Mouse (Mus musculus): ENCODE measurements around the gene Gm13279.

The Gm13279 gene

GRCm38 (mm10) chr4:88799365-88799764 lies 2.2 kb downstream of the Gm13279 start, which contains the start of gene Gm13285:
Gene Gm13285, plus strand, starts transcription at chr4:88799665.
- WGBS, result 19% methylated on average over 6 of the region's 7 CpGs

- WGBS, result no CpG with 5 or more reads among the region's 29 CpGs
These were observed 5.8 kb downstream of the Gm13279 start, which contains the start of gene Gm13287 for GRCm38 (mm10) chr4:88802954-88803353. Gene Gm13287, plus strand, starts transcription at chr4:88803254.

DNA sequence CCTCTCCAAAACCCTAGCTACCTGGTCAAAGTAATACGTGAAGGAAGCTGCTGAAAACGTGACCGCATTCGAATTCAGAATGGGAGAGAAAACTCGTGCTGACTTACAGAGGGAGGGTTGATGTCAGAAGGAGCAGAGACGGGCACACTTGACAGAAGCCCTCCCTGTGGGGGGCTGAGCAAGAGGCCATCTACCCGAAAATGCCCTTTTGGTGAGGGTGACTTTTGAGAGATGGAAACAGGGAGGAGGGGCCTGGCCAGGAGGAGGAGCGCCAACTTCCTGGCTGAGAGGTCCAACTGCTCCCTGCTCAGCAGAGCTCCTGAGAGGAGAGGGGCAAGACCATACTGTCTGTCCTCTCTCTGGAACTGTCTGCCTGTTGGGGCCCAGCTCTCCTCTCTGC lies 8.0 kb downstream of the Gm13279 start, which contains the start of gene Gm13288:
Gene Gm13288 (plus strand): TSS at position 301 of the 400 bp plus-strand sequence.
- WGBS, result no CpG with 5 or more reads among the region's 8 CpGs

DNA sequence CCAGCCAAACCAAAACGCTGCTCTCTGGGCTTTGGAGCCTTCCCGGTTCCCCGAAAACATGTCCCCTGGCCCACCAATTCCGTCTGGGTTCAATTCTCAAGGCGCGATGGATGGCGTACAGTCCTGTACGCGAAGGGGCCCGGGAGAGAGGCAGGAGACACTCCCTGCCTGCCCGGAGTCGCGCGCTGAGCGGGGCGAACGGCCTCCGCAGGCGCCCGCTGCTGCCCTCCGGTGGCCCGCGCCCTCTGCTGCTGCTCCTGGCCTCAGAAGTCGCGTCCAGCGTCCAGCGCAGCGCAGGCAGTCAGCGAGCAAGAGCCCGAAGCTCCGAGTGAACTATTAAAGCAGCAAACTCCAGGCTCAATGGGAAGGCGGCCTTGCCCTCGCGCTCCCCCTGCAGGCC lies 8.6 kb downstream of the Gm13279 start:
- 0% methylated on average over 13 of the region's 34 CpGs for WGBS

DNA sequence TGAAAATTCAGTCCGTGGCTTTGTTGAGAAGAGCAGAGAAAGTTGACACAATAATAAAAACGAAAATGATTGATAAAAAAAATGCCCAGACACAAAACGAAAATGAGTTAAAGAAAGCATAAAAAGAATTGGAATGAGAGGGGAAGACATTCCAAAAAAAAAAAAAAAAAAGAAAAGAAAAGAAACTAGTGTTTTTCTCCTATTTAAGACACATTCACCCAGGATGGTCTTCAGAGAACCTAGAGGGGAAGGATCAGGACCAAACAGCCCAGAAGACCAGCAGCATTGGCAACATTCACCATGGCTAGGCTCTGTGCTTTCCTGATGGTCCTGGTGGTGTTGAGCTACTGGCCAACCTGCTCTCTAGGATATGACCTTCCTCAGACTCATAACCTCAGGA lies 18.7 kb downstream of the Gm13279 start, which contains the start of gene Ifna7:
Gene Ifna7 (plus strand): TSS at position 301 of the 400 bp plus-strand sequence.
- WGBS, result 64% methylated on average over 3 of the region's 3 CpGs

- 90% methylated on average over 1 of the region's 1 CpGs for WGBS
These were observed 22.5 kb downstream of the Gm13279 start, which contains the start of gene Ifna11 for GRCm38 (mm10) chr4:88819659-88820058. Gene Ifna11, plus strand, starts transcription at chr4:88819959.

GRCm38 (mm10) chr4:88822995-88823394 lies 25.8 kb downstream of the Gm13279 start:
- 21% methylated on average over 4 of the region's 4 CpGs for WGBS

GRCm38 (mm10) chr4:88827116-88827515 lies 29.9 kb downstream of the Gm13279 start, which contains the start of gene Ifna6:
Gene Ifna6, plus strand, starts transcription at chr4:88827416.

DNA sequence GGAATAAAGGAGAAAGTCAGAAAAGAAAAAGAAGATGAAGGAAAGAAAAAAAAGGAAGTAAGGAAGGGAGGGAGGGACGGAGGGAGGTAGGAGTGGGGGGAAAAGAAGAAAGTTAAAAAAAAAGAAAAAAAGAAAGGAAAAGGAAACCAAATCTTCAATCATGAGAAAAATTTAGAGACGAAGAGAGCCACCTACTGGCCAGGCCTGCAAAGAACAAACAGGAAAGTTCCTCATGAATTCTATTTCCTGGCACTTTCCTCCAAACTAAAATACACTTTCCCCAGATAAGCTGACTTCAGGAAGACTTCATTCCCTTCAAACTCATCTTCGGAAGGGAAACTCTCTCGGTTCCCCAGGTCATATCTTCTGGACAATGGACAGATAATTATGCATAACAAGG lies 33.3 kb downstream of the Gm13279 start:
- WGBS, result 21% methylated on average over 4 of the region's 4 CpGs

GRCm38 (mm10) chr4:88835225-88835624 lies 38.0 kb downstream of the Gm13279 start, which contains the start of gene Ifna5:
Gene Ifna5, plus strand, starts transcription at chr4:88835525.
- 88% methylated on average over 1 of the region's 1 CpGs for WGBS

- WGBS, result 38% methylated on average over 3 of the region's 3 CpGs
These were observed 41.6 kb downstream of the Gm13279 start for GRCm38 (mm10) chr4:88838828-88839227.

DNA sequence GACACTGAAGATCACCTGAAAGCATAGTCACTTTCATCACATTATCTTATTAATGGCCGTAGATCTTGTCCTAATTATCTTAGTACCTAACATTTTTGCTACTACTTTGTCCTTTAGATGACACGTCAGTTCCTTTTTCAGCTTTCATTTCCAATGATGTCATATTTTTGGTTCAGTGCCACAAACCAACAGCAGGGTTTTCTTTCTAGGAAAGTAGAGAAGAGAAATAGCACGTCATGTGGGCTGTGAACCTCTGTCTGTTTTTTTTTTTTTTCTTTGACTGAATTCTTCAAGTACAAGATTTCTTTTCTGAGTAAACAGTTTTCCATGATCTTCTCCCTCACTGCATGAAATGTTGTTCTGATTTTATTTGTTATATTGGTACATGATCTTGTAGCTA lies 42.9 kb downstream of the Gm13279 start:
- 65% methylated on average over 3 of the region's 3 CpGs for WGBS

DNA sequence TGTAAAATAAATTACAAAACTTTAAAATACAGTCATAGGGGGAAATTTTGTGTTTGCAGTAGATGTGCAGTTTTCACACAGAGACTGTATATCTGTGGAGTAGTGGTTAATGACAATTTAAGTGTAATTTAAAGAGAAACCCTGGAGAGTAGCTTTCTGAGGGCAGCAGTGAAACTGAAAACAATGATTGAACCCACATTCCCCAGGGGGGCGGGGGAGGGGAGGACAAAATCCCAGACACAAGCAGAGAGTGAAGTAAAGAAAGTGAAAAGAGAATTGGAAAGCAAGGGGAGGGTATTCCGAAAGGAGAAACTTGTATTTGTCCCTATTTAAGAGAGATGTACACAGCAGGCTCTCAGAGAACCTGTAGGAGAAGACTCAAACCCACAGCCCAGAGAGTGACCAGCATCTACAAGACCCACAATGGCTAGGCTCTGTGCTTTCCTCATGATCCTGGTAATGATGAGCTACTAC lies 44.3 kb downstream of the Gm13279 start, which contains the start of gene Ifna4:
Gene Ifna4 (plus strand): TSS at position 424 of the 474 bp plus-strand sequence.
- 76% methylated on average over 2 of the region's 2 CpGs for WGBS

- WGBS, result 19% methylated on average over 2 of the region's 2 CpGs
These were observed 48.1 kb downstream of the Gm13279 start for GRCm38 (mm10) chr4:88845334-88845733.

Measured in cerebral cortex, adult 2 months (tissue).